Mouse (Mus musculus) c-Kit-positive CD71-negative TER-119-negative erythroid progenitor cells, embryonic 14.5 days (primary cell): ENCODE data around the gene Slc23a4.

Experiments
- DNase-seq: peaks from one replicate; pipeline ENCODE4 v3.0.0-alpha.2; 2013; ENCODE audit warnings: low read depth

The Slc23a4 gene

GRCm38 (mm10) chr6:34913341-34914040 lies 74.7 kb downstream of the Slc23a4 start:
- no peak for DNase-seq

GRCm38 (mm10) chr6:34910371-34911219 lies 77.6 kb downstream of the Slc23a4 start, which contains the start of gene Wdr91:
Gene Wdr91, minus strand, starts transcription at chr6:34910876.
- peak; percentile 81 for DNase-seq

DNA sequence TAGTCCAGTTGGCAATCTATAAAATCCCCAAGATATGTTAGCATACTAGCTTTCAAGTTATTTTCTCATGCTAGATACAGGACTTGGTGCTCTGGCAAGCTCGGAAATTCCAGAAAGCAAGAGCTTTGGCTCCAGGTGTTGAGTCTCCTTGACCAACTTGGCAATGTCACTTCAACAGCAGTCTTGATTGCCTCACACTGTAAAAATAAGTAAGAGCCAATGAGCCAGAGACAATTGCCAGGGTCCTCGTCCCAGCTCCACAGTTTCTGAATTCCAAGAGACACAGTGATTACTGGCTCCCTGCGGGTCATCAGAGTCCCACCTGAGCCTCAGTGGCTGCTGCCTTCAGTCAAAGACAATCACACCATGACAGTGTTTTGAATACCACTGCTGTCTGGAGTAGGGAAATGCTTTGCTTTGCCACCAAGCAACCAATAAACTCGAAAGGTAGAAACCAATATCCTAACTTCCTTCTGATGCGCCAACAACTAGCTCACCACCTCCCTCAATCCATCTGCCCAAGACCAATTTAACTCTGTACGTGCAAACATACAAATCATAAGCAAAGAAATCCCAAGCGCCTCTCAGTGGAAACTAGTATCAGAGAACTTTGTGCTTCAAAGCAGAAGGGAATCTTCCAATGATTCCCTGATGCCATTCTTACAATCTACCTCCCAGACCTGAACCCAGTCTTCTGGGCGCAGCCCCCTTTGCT lies 78.4 kb downstream of the Slc23a4 start:
- no peak for DNase-seq

DNA sequence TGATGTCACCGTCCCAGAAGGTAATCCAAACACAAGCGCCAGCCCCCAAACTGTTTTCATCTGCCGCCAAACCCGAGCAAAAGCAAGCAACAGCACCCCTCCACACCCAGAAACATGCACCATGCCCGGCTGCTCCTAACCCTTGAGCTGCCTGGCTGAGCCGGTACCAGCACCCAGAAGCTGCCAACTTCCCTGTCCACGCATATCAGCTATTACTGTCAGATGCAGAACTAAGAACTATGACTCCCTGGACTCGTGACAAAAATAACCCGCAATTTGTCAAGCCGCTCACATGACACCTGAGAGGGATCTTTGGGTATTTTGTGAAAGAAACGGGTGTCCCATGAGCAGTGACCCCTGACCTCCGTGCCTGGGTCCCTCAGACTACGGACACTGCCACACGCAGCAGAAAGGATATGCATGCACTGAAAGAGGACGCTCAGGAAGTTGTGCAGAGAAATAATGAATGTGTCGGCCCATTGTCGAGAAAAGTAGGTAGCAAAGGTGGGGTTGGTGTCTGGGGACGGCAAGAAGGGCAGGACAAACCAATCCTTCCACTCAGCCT lies 80.4 kb downstream of the Slc23a4 start:
- DNase-seq: no peak

DNA sequence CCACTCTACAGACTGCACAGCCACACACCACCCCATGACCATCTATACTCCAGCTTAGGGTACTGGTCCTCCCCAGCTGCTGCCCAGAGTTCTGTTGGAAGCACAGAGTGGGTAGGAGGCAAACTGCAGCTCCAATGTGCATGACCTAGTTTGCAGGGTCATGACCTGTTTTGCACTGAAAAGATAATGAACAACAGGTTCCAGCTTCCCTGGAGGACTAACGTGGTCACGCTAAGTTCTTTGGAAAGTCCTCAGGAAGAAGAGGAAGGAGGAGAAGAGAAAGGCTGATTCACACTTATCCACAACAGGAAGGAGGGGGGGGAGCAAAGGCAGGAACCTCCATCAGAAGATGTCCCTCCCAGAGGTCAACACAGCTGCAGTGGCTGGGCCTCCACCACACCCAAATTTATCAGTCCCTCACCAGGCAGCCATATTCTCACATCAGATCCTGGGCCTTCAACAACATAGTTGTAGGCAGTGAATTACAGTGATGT lies 81.0 kb downstream of the Slc23a4 start:
- no peak for DNase-seq

- DNase-seq: no peak
Observed at GRCm38 (mm10) chr6:34906661-34907060, 81.5 kb downstream of the Slc23a4 start.

DNA sequence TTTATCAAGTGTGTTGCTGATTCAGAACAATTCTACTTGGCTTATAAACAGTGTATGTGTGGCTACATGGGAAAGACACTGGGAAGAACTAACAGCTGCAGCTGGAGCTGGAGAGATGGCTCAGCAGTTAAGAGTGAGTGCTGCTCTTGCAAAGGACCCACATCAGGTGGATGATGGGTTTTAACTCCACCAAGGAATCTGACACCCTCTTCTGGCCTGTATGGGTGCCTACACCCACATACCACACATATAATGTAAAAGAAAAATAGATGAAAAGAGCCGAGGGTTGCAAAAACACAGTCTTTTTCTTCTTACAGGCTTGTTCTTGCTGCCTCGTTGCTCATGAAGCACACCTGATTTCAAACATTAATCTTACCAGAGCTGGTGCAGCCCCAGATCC lies 82.1 kb downstream of the Slc23a4 start:
- no peak for DNase-seq

- DNase-seq: no peak
Observed at GRCm38 (mm10) chr6:34904361-34904760, 83.8 kb downstream of the Slc23a4 start.

GRCm38 (mm10) chr6:34903851-34904250 lies 84.4 kb downstream of the Slc23a4 start:
- no peak for DNase-seq

DNA sequence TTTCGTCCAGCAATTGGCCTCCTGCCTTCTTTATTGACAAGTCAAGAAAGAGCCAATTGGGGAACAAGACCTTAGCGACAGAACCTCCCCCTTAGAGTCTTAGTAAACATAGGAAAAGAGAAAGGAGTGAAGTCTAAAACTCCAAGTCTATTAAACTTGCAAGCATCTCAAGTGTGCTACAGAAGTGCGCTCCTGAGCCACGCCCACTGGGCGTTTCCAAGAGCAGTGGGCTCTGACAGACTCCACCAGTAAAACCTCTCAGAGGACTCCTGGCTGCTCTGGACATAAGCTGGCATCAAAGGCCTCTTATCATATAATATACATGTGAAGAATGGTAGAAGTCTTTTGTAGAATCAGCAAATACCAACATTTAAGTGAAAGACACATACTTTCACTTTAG lies 84.8 kb downstream of the Slc23a4 start:
- DNase-seq: no peak

DNA sequence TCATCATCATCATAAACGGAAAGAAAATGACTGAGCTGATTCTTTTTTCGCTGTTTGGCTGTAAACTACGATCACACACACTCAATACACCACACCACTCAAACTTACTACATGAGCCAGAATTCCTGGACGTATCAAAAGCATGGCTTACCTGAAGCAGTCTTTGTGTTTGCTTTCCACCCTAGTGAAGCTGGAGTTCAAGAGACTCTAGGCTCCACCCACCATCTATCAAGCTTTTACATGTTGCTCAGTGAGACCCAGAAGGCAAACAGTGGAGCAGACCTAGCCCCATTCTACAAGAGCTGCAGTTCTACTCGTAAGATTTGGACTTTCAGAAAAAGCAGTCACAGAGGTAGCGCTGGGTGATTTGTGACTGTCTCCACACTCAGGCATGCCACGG lies 85.6 kb downstream of the Slc23a4 start:
- DNase-seq: no peak

GRCm38 (mm10) chr6:34901911-34902444 lies 86.2 kb downstream of the Slc23a4 start:
- DNase-seq: no peak

DNA sequence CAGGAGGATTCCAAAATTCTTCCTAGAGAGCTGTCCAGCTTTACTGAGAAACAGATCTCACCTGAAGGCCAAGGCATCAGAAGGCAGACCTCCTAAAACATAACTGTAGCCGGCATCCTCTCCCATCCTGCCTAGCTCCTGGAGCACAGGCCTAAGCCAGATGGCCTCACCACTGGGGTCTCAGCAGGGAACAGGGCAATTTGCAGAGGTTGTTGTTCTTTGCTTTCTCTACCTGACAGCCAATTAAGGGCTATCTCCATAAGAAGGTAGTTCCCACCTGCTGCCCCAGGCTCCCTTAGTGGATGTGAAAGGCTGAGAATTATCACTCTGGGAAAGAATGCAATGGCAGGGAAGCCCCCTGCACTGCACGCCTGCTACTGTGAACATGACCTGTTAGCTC lies 87.2 kb downstream of the Slc23a4 start:
- DNase-seq: no peak

GRCm38 (mm10) chr6:34899127-34899526 lies 89.1 kb downstream of the Slc23a4 start:
- DNase-seq: no peak

- DNase-seq: no peak
Observed at GRCm38 (mm10) chr6:34896168-34896780, 91.9 kb downstream of the Slc23a4 start.

- no peak for DNase-seq
Observed at GRCm38 (mm10) chr6:34895569-34895968, 92.6 kb downstream of the Slc23a4 start.
